Mouse (Mus musculus): ENCODE results near the gene Map3k11. TPM values are rescaled to one million over a fixed set of nuclear protein-coding genes. Genes with fewer than 3 reads are reported as not detected.

Gene Map3k11
- total and polyA plus RNA-seq, 3 experiments: 20.8 to 31.9 (median 23.2) TPM

DNA sequence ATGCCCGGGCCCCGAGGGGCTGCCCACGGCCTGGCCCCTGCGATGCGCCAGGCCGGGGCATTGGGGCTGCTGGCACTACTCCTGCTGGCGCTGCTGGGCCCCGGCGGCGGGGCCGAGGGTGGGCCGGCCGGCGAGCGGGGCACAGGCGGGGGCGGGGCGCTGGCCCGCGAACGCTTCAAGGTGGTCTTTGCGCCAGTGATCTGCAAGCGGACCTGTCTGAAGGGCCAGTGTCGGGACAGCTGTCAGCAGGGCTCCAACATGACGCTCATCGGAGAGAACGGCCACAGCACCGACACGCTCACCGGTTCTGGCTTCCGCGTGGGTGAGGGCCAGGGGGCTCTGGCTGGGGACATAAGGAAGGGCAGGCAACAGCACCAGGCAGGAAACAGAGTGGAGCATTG, 53.7 kb downstream of the Map3k11 start:
- peak overlapping the region; percentile 72 for H3K4me3 ChIP-seq
- H3K27ac ChIP-seq: peak overlapping the region; percentile 88
- peak overlapping the region; percentile 88 for H3K9ac ChIP-seq (ENCODE audit: low read depth, low read length)
- intact Hi-C loops (cut with DNase I): no loop called here
- H3K79me2 ChIP-seq (replicated peaks; ENCODE audit: control insufficient read depth, insufficient read depth, low read length): no peaks in the 10 kb centered on the region
- peak in 1 of 2 experiments; percentile 55 for DNase-seq
- peaks cover 9% of the 10 kb centered on the region for H3K4me1 ChIP-seq (ENCODE audit: control insufficient read depth, insufficient read depth, low read length)
- 5% methylated on average over 32 of the region's 32 CpGs for whole genome bisulfite sequencing
- H3K27me3 ChIP-seq (ENCODE audit: control insufficient read depth, insufficient read depth, low read length): no peaks in the 10 kb centered on the region
- no peaks in the 10 kb centered on the region for H3K36me3 ChIP-seq (ENCODE audit: control insufficient read depth, insufficient read depth, low read length)
- TF ChIP-seq CTCF (IDR thresholded peaks at IDR 0.05): no peak
- TF ChIP-seq EP300 (IDR thresholded peaks at IDR 0.05; ENCODE audit: insufficient read depth, low read depth, low read length): no peak
- TF ChIP-seq POLR2A (IDR thresholded peaks at IDR 0.05; ENCODE audit: insufficient read depth, low read depth, low read length): no peak

DNA sequence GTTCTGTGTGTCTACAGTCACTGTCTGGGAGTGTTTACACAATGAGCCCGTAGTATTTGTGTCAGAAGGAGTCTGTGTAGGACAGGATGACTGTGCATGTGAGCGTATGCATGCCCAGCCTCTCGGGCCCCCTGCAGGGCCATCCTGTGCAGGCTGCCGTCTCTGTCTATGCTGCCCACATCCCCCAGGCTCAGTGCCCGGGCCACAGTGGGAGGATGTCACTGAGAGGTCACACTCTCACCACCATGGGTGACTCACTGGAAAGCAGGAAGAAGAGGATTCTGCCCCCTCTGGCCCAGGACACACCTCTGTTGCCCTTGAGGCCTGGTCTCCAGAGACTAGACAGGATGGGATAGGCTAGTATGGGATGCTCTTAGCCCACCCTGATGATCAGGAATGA, 55.0 kb downstream of the Map3k11 start:
- H3K27me3 ChIP-seq (ENCODE audit: control insufficient read depth, insufficient read depth, low read length): no peaks in the 10 kb centered on the region
- peaks cover 9% of the 10 kb centered on the region for H3K4me1 ChIP-seq (ENCODE audit: control insufficient read depth, insufficient read depth, low read length)
- WGBS: 42% methylated on average over 5 of the region's 5 CpGs

DNA sequence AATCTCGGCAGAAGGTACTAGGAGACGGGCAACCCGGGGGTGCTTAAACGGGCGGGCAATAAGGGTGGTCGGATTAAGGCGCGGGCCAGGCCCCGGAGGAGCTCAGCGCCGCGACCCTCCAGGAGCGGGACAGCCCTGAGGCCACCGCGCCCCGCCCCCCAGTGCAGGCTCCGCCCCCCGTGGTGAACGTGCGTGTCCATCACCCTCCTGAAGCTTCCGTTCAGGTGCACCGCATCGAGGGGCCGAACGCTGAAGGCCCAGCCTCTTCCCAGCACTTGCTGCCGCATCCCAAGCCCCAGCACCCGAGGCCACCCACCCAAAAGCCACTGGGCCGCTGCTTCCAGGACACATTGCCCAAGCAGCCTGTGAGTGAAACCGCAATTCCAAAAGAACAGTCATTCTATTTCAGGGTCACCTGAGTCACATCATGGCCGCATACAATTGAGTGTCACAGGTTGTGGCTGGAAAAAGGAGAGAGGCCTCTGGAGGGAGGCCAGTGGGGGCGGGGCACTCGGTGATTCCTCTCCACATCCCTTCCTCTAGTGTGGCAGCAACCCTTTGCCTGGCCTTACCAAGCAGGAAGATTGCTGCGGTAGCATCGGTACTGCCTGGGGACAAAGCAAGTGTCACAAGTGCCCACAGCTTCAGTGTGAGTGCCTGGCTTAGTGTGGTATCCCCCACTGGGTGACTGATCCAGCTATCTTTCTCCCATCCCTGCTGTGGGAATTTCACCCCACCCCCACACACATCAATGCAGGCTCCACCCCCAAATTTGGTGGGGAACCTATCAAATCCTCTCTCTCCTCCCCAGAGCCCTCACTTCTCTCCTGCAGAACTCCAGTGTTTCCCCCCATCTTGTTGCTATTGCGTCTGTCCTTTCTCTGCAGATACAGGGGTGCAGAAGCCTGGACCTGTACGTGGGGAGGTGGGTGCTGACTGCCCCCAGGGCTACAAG, 57.5 kb downstream of the Map3k11 start:
- H3K9ac ChIP-seq (ENCODE audit: low read depth, low read length): no peak overlapping the region
- 33% methylated on average over 36 of the region's 36 CpGs for WGBS
- H3K4me1 ChIP-seq (ENCODE audit: control insufficient read depth, insufficient read depth, low read length): peaks cover 9% of the 10 kb centered on the region
- DNase-seq: peak in 1 of 2 experiments; percentile 23
- TF ChIP-seq EP300 (IDR thresholded peaks at IDR 0.05; ENCODE audit: insufficient read depth, low read depth, low read length) (no peak), POLR2A (IDR thresholded peaks at IDR 0.05; ENCODE audit: insufficient read depth, low read depth, low read length) (no peak), CTCF (IDR thresholded peaks at IDR 0.05) (no peak)
- no peaks in the 10 kb centered on the region for H3K79me2 ChIP-seq (replicated peaks; ENCODE audit: control insufficient read depth, insufficient read depth, low read length)
- intact Hi-C loops (cut with DNase I): no loop called here
- no peak overlapping the region for H3K4me3 ChIP-seq
- no peaks in the 10 kb centered on the region for H3K27me3 ChIP-seq (ENCODE audit: control insufficient read depth, insufficient read depth, low read length)
- no peaks in the 10 kb centered on the region for H3K36me3 ChIP-seq (ENCODE audit: control insufficient read depth, insufficient read depth, low read length)
- H3K27ac ChIP-seq: no peak overlapping the region

More for the DNA sequence above, 55.0 kb downstream of the Map3k11 start:
- Histone ChIP-seq H3K79me2 (replicated peaks; ENCODE audit: control insufficient read depth, insufficient read depth, low read length) (no peaks in the 10 kb centered on the region), H3K4me3 (no peak overlapping the region), H3K9ac (ENCODE audit: low read depth, low read length) (no peak overlapping the region), H3K36me3 (ENCODE audit: control insufficient read depth, insufficient read depth, low read length) (no peaks in the 10 kb centered on the region), H3K27ac (no peak overlapping the region)
- TF ChIP-seq CTCF (IDR thresholded peaks at IDR 0.05) (0 out of 2 replicates have a peak, but pooled peaks have one; percentile 2), EP300 (IDR thresholded peaks at IDR 0.05; ENCODE audit: insufficient read depth, low read depth, low read length) (no peak)
- intact Hi-C loops (cut with DNase I): no loop called here
- DNase-seq: peak in 1 of 2 experiments; percentile 27

DNA sequence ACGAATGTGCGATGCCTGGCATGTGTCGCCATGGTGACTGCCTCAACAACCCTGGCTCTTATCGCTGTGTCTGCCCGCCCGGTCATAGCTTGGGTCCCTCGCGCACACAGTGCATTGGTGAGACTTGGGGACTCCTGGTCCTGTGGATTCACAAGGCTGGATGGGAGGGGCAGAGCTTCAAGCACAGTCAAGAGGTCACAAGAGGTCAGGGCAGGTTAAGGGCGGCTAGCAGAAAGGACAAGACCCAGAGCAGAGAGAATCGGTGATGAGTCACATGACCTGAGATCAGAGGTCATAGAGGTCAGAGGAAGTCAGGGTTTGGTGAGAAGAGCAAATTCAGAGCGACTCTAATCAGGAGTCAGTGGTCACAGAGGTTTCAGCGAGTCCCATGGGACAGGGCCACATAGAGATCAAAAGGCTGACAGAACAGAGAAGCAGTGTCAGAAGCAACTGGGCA, 58.4 kb downstream of the Map3k11 start:
- 64% methylated on average over 12 of the region's 12 CpGs for WGBS
- no peaks in the 10 kb centered on the region for H3K79me2 ChIP-seq (replicated peaks; ENCODE audit: control insufficient read depth, insufficient read depth, low read length)
- no peaks in the 10 kb centered on the region for H3K27me3 ChIP-seq (ENCODE audit: control insufficient read depth, insufficient read depth, low read length)
- H3K9ac ChIP-seq (ENCODE audit: low read depth, low read length): no peak overlapping the region
- no peak for TF ChIP-seq EP300 (IDR thresholded peaks at IDR 0.05; ENCODE audit: insufficient read depth, low read depth, low read length)
- TF ChIP-seq CTCF (IDR thresholded peaks at IDR 0.05): no peak
- no peak for TF ChIP-seq POLR2A (IDR thresholded peaks at IDR 0.05; ENCODE audit: insufficient read depth, low read depth, low read length)
- no peak overlapping the region for H3K4me3 ChIP-seq
- no peak for DNase-seq
- H3K27ac ChIP-seq: no peak overlapping the region
- H3K36me3 ChIP-seq (ENCODE audit: control insufficient read depth, insufficient read depth, low read length): no peaks in the 10 kb centered on the region
- peaks cover 7% of the 10 kb centered on the region for H3K4me1 ChIP-seq (ENCODE audit: control insufficient read depth, insufficient read depth, low read length)
- intact Hi-C loops (cut with DNase I): no loop called here

DNA sequence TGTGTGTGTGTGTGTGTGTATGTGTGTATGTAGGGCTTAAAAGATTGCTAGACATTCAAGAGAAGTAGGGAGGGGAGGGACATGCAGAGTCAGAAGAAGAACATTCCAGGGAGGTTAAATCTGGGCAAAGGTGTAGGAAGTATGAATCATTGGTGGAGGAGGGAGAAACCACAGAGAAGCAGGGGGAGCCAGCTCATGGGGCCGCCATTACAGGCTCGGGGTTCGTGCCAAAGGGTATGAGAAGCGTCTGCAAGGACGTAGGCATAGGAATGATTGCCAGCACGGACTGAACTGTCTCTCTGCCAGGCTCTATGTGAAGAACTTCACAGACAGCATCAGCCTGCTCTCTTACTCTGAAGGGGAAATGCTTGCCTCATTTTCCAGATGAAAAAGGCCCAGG, 60.9 kb downstream of the Map3k11 start:
- peak in 1 of 2 experiments; percentile 15 for DNase-seq
- intact Hi-C loops (cut with DNase I): no loop called here
- Histone ChIP-seq H3K27me3 (ENCODE audit: control insufficient read depth, insufficient read depth, low read length) (no peaks in the 10 kb centered on the region), H3K4me1 (ENCODE audit: control insufficient read depth, insufficient read depth, low read length) (no peaks in the 10 kb centered on the region), H3K9ac (ENCODE audit: low read depth, low read length) (no peak overlapping the region), H3K27ac (no peak overlapping the region), H3K36me3 (ENCODE audit: control insufficient read depth, insufficient read depth, low read length) (no peaks in the 10 kb centered on the region), H3K4me3 (no peak overlapping the region), H3K79me2 (replicated peaks; ENCODE audit: control insufficient read depth, insufficient read depth, low read length) (no peaks in the 10 kb centered on the region)
- no peak for TF ChIP-seq POLR2A (IDR thresholded peaks at IDR 0.05; ENCODE audit: insufficient read depth, low read depth, low read length)
- no peak for TF ChIP-seq EP300 (IDR thresholded peaks at IDR 0.05; ENCODE audit: insufficient read depth, low read depth, low read length)
- no peak for TF ChIP-seq CTCF (IDR thresholded peaks at IDR 0.05)
- WGBS: 51% methylated on average over 6 of the region's 6 CpGs

DNA sequence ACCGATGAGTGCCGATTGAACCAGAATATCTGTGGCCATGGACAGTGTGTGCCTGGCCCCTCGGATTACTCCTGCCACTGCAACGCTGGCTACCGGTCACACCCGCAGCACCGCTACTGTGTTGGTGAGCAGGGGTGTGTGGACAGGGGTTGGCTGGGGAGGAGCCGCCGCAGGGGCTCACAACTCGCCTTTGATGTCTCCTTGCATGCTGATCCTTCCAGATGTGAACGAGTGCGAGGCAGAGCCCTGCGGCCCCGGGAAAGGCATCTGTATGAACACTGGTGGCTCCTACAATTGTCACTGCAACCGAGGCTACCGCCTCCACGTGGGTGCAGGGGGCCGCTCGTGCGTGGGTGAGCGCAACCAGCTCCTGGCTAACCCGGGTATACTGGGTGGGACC, 62.4 kb downstream of the Map3k11 start:
- TF ChIP-seq POLR2A (IDR thresholded peaks at IDR 0.05; ENCODE audit: insufficient read depth, low read depth, low read length) (no peak), EP300 (IDR thresholded peaks at IDR 0.05; ENCODE audit: insufficient read depth, low read depth, low read length) (no peak), CTCF (IDR thresholded peaks at IDR 0.05) (no peak)
- DNase-seq: peak in 1 of 2 experiments; percentile 20
- Histone ChIP-seq H3K27me3 (ENCODE audit: control insufficient read depth, insufficient read depth, low read length) (no peaks in the 10 kb centered on the region), H3K4me1 (ENCODE audit: control insufficient read depth, insufficient read depth, low read length) (no peaks in the 10 kb centered on the region), H3K27ac (no peak overlapping the region), H3K9ac (ENCODE audit: low read depth, low read length) (no peak overlapping the region), H3K4me3 (no peak overlapping the region), H3K36me3 (ENCODE audit: control insufficient read depth, insufficient read depth, low read length) (no peaks in the 10 kb centered on the region), H3K79me2 (replicated peaks; ENCODE audit: control insufficient read depth, insufficient read depth, low read length) (no peaks in the 10 kb centered on the region)
- WGBS: 59% methylated on average over 22 of the region's 22 CpGs
- intact Hi-C loops (cut with DNase I): no loop called here
